Mouse (Mus musculus) forebrain, embryonic 10.5 days (tissue): ENCODE measurements around the gene Tle1. TPM values are rescaled to one million over a fixed set of nuclear protein-coding genes. Genes with fewer than 3 reads are reported as not detected.
A peak's percentile ranks its signal among the peaks of the same experiment; 100 is the strongest.

Experiments used
- DNase-seq: peaks from one replicate; pipeline ENCODE4 v3.0.0-alpha.2; 2017; ENCODE audit warnings: low spot score; ENCODE audit errors: extremely low spot score
- H3K27ac ChIP-seq: fragments of 300-500 bp; sonication (generic); 2 replicates; pipeline ENCODE4 v1.5.1; 2016; ENCODE audit warnings: mild to moderate bottlenecking
- H3K27me3 ChIP-seq: fragments of 300-500 bp; sonication (generic); 2 replicates; pipeline ENCODE4 v1.6.1; 2016; ENCODE audit warnings: mild to moderate bottlenecking; ENCODE audit not compliant: poor library complexity, severe bottlenecking
- H3K36me3 ChIP-seq: fragments of 300-500 bp; sonication (generic); replicated peaks from 2 replicates; pipeline ENCODE4 v1.6.1; 2016; ENCODE audit warnings: mild to moderate bottlenecking, moderate library complexity
- H3K4me1 ChIP-seq: fragments of 300-500 bp; sonication (generic); 2 replicates; pipeline ENCODE4 v1.6.1; 2016
- H3K4me3 ChIP-seq: fragments of 300-500 bp; sonication (generic); 2 replicates; pipeline ENCODE4 v1.5.1; 2016; ENCODE audit warnings: mild to moderate bottlenecking, moderate library complexity
- H3K9me3 ChIP-seq: fragments of 300-500 bp; sonication (generic); 2 replicates; pipeline ENCODE4 v1.6.1; 2016; ENCODE audit warnings: mild to moderate bottlenecking, moderate library complexity
- whole genome bisulfite sequencing: fragments of 180-500 bp; shearing (Covaris S2); methylation state at CpG from one replicate; pipeline ENCODE4 v1.1.7; 2016; 5-methylcytosine and 5-hydroxymethylcytosine counted together
- polyA plus RNA-seq: library from polyadenylated mRNA; unstranded; fragments of >200 nt; fragmentation: Nextera tagmentation; extraction: Ambion mirVana; gene quantifications from 2 replicates; pipeline ENCODE4 v1.2.1, GENCODE M21; 2016

Gene Tle1
- polyA plus RNA-seq, 1 experiment from 2014 or later: 39.8 TPM

DNA sequence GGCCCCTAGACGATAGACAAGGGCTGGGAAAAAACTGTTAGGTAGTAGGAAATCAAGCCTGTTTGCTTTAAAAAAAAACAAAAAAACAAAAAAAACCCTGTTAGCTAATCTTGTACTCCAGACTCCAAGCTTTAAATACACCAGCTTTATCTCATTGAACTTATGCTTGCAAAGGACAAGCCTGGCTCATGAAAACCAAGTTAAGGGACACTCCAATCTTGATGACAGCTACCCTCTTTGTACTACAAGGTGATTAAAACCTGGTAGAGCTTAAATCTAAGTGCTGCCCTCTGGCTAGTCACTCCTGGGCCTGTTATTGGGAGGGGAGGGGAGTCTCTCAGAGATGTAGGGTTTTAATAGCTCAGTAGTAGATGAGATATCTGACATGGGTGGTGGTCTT, 7.4 kb downstream of the Tle1 start:
- WGBS: 84% methylated on average over 1 of the region's 1 CpGs
- Histone ChIP-seq H3K27me3 (no peaks in the 10 kb centered on the region), H3K4me1 (peaks cover 81% of the 10 kb centered on the region), H3K27ac (no peak overlapping the region), H3K9me3 (no peaks in the 10 kb centered on the region), H3K4me3 (no peak overlapping the region), H3K36me3 (peaks cover 85% of the 10 kb centered on the region)
- no peak for DNase-seq

DNA sequence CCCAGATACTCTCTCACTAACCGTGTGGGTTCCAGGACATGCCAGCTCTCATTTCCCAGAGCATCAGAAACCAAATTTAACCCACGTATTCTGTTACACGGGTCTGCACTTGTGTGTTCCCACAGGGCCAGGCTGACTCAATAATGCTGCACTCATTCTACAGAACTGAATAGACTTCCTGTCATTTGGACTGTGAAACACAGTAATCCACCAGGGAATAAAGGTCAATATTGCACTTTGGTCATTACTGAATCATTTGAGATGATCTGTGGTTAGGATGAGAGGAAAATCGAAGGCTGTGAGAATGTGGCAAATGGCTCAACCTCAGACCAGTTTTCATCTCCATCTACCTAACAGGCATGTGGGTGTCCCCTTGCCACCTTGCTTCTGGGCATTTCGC, 16.2 kb downstream of the Tle1 start:
- Histone ChIP-seq H3K36me3 (peaks cover 88% of the 10 kb centered on the region), H3K4me3 (no peak overlapping the region), H3K4me1 (peaks cover 63% of the 10 kb centered on the region), H3K9me3 (no peaks in the 10 kb centered on the region), H3K27ac (no peak overlapping the region), H3K27me3 (peaks cover 24% of the 10 kb centered on the region)
- WGBS: 82% methylated on average over 5 of the region's 5 CpGs
- peak; percentile 10 for DNase-seq

DNA sequence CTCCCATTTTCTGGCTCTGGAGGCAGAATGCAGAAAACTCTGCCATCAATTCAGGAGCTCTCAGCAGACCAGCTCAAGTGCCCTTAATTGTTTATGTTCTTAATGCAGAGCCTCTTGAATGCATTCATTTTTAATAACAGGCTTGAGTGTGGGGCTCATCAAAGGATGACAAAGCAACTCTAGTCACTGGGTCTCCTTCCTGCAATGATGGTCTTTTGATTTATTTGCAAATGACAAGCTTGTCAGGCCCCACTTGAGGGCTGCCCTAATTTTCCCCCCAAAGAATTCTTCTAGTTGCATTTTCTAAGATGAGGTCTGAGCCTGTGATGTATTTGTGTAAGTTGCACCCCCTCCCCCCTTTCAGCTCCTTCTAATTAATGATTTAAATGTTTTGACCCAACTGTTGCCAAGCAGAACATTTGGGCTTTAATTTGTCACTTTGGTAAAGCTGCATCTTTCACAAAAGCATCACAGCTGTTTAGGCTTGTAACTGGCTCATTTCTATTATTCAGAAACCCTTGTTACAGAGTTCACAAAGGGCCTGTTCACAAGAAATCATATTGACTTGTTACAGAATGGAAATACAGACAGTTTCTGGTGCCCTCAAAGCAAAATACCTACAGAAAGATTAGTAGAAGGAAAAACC, 18.3 kb downstream of the Tle1 start:
- peaks cover 87% of the 10 kb centered on the region for H3K36me3 ChIP-seq
- peaks cover 58% of the 10 kb centered on the region for H3K4me1 ChIP-seq
- DNase-seq: peak; percentile 14
- no peak overlapping the region for H3K27ac ChIP-seq
- no peak overlapping the region for H3K4me3 ChIP-seq
- H3K27me3 ChIP-seq: peaks cover 24% of the 10 kb centered on the region
- H3K9me3 ChIP-seq: no peaks in the 10 kb centered on the region

DNA sequence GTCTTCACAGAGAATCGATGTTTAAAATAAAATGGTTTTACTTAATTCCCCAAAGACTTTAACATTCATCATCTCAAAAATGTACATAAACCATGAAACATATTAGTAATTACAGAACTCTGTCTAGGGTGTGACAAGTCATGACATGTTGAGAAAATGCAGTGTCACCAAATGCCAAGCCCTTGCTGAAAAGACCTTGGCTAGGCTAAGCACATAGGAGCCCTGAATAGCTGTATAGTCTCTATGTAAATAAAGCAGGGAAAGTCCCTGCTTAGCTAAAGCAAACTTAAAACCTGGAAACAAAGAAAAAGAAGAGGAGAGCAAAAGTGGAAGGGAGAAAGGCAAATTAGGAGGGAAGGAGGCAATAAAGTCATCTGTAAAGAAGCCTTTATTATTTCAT, 24.8 kb downstream of the Tle1 start:
- Histone ChIP-seq H3K4me1 (peaks cover 24% of the 10 kb centered on the region), H3K36me3 (peaks cover 78% of the 10 kb centered on the region), H3K4me3 (no peak overlapping the region), H3K27me3 (peaks cover 42% of the 10 kb centered on the region), H3K9me3 (no peaks in the 10 kb centered on the region; the same call in 1 of the 2 replicates), H3K27ac (no peak overlapping the region)
- no peak for DNase-seq
- 94% methylated on average over 1 of the region's 1 CpGs for WGBS

DNA sequence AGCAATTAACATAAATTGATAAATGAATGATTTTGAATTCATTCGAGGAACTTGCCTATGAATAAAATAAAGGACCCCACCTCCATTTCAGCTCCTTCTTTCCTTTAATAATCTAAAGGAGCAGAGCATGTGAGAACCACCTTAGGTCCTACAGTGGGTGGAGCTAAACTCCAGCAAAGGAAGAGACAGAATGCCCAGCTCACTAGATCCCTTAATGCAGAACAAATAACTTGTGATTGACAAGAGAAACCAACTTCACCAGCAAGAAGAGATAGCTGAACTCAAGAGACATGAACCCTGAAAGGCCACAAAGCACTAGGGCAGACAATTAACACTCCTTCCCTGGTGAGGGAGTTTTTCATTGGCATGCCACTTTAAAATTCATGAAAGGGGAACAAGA, 32.5 kb downstream of the Tle1 start:
- Histone ChIP-seq H3K4me3 (no peak overlapping the region), H3K36me3 (peaks cover 61% of the 10 kb centered on the region), H3K27me3 (peaks cover 60% of the 10 kb centered on the region), H3K27ac (peak overlapping the region; percentile 60), H3K4me1 (peaks cover 63% of the 10 kb centered on the region), H3K9me3 (no peaks in the 10 kb centered on the region)
- DNase-seq: peak; percentile 49
- 2% methylated on average over 1 of the region's 1 CpGs for WGBS

DNA sequence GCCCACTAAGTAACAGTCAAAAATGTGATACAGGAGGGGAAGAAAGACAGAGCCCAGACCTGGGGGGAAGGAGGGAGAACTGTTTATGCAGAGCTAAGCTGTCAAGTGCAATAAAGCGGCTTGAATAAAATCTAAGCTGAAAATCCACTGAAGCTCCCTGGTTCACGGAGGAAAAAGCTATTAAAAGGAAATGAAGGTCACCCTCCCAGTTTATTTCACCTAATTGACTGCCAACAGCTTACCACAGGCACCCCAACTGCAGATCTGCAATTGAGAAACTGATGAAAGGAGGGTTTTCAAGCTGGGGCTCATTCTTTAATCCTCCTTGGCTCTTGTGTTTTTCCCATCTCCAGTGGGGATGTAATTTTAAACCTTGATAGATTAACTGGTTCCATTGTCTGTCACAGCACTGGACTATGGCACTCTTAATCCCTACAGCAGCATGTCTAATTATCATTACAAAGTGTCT, 32.9 kb downstream of the Tle1 start:
- Histone ChIP-seq H3K27ac (peak overlapping the region; percentile 40; the same call in 1 of the 2 replicates), H3K4me1 (peaks cover 63% of the 10 kb centered on the region), H3K36me3 (peaks cover 66% of the 10 kb centered on the region), H3K4me3 (no peak overlapping the region), H3K27me3 (peaks cover 63% of the 10 kb centered on the region), H3K9me3 (no peaks in the 10 kb centered on the region)
- peak; percentile 60 for DNase-seq
- WGBS: 8% methylated on average over 2 of the region's 2 CpGs

DNA sequence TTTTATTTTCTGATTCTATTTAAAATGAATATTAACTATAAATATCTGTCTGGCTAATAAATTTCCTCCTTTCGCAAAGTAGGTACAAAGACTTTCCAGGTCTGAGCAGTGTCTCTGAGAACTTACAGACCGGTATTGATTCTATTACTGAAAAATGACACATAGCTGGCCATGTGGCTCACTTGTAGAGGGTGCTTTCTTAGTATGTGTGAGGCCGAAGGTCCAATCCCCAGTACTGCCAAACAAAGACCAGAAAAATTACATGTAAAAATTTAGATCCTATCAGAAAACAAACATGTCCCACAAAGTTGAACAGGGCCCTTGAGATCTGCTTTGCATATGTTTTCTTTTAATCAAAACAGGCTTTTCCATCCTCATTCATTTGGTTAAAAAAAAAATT, 33.5 kb downstream of the Tle1 start:
- peaks cover 70% of the 10 kb centered on the region for H3K27me3 ChIP-seq
- DNase-seq: no peak
- H3K36me3 ChIP-seq: peaks cover 72% of the 10 kb centered on the region
- no peaks in the 10 kb centered on the region for H3K9me3 ChIP-seq
- no peak overlapping the region for H3K4me3 ChIP-seq
- WGBS: 60% methylated on average over 3 of the region's 3 CpGs
- peaks cover 69% of the 10 kb centered on the region for H3K4me1 ChIP-seq
- peak overlapping the region; percentile 40; the same call in 1 of the 2 replicates for H3K27ac ChIP-seq

DNA sequence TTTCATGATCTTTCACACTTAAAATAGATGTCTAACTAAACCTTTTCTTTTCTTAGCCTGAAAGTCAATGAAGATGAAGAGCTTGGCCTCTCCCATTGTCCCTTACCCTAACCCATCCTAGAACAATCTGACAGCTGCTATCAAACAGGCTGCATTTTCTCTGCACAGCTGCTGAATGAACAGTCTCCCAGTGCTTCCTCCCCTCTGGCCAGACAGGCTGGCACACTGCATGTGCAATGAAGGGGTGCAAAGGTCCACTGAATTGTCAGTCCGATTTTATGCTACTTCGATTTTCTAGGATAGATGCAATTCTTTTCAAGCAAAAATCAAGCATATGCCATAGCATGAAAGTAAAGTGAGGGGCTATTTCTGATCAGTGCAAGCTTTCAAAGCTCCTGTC, 34.2 kb downstream of the Tle1 start:
- 74% methylated on average over 2 of the region's 2 CpGs for WGBS
- H3K27ac ChIP-seq: peak overlapping the region; percentile 35; the same call in 1 of the 2 replicates
- DNase-seq: no peak
- peaks cover 78% of the 10 kb centered on the region for H3K36me3 ChIP-seq
- no peaks in the 10 kb centered on the region for H3K9me3 ChIP-seq
- no peak overlapping the region for H3K4me3 ChIP-seq
- peaks cover 70% of the 10 kb centered on the region for H3K27me3 ChIP-seq
- peaks cover 70% of the 10 kb centered on the region for H3K4me1 ChIP-seq

DNA sequence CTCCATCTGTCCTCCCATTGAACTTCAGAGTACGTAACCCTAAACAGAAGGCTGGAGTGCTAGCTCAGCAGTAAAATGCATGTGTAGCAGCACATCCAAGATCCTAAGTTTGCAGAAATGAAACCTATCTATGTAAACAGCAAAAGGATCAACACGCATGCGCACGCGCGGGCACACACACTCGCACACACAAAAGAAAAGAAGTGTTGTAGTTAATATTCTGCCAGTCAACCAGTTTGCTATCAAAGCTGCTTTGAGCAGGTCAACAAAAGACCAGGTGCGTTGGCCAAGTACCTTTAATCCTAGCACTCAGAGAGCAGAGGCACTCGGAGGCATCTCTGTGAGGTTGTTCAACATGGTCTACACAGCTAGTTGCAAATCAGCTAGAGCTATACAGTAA, 35.0 kb downstream of the Tle1 start:
- DNase-seq: no peak
- peaks cover 70% of the 10 kb centered on the region for H3K4me1 ChIP-seq
- H3K9me3 ChIP-seq: no peaks in the 10 kb centered on the region
- H3K27me3 ChIP-seq: peaks cover 70% of the 10 kb centered on the region
- H3K4me3 ChIP-seq: no peak overlapping the region
- WGBS: 92% methylated on average over 9 of the region's 9 CpGs
- peaks cover 80% of the 10 kb centered on the region for H3K36me3 ChIP-seq
- H3K27ac ChIP-seq: no peak overlapping the region

DNA sequence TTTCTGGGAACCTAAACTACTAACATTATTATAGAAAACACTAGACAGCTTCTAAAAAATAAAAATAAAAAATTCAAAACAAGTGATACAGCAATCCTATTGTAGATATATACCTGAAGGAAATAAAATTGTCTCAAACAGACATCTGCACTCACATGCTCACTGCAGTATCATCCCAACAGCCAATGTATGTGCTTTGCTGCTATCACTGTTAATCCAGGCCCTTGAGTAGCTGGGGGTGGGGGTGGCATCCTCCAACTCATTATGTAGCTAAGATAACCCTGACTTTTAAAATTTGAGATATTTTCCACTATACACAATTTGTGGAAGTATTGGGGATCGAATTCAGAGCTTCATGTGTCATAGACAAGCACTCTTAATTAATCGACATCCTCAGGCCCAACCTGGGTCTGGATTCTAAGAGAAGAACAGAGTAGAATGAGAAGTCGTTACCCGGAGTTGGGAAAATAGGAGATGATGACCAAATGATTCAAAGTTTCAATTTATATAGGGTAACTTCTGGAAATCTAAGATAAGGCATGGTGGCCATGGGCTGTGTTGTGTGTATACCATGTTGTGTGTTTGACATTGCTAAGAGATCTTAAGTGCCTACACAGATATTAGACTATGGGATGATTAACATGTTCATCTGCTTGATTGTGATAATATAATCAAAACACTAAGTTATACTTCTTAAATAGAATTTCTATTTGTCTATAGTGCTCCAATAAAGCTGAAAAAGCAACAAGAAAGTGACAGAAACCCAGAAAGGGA, 38.1 kb downstream of the Tle1 start:
- Histone ChIP-seq H3K4me3 (no peak overlapping the region), H3K9me3 (no peaks in the 10 kb centered on the region), H3K4me1 (peaks cover 73% of the 10 kb centered on the region), H3K27ac (no peak overlapping the region), H3K36me3 (peaks cover 81% of the 10 kb centered on the region), H3K27me3 (peaks cover 80% of the 10 kb centered on the region)
- 92% methylated on average over 4 of the region's 4 CpGs for WGBS
- no peak for DNase-seq

DNA sequence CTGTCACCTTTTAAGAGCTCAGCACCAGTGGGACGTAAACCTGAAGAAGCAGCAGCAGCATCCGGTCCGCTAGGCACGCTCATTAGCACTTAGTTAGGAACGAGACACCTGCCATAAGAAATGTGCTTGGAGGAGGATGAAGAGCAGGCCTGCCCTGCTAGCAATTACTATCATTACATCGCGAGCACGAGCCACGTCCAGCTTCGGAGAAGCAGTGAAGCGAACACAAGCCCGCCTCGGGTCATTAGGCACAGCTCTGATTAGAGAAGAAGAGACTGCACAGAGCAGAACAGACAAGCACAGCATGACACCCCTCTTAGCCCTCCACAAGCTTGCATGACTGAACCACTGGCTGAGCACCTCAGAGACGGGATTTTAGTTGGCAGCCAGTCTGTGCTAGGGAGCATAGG, 40.6 kb downstream of the Tle1 start:
- WGBS: 16% methylated on average over 14 of the region's 14 CpGs
- Histone ChIP-seq H3K27ac (no peak overlapping the region), H3K9me3 (no peaks in the 10 kb centered on the region), H3K27me3 (peaks cover 89% of the 10 kb centered on the region), H3K36me3 (peaks cover 89% of the 10 kb centered on the region), H3K4me1 (peaks cover 52% of the 10 kb centered on the region), H3K4me3 (no peak overlapping the region)
- DNase-seq: peak; percentile 80

DNA sequence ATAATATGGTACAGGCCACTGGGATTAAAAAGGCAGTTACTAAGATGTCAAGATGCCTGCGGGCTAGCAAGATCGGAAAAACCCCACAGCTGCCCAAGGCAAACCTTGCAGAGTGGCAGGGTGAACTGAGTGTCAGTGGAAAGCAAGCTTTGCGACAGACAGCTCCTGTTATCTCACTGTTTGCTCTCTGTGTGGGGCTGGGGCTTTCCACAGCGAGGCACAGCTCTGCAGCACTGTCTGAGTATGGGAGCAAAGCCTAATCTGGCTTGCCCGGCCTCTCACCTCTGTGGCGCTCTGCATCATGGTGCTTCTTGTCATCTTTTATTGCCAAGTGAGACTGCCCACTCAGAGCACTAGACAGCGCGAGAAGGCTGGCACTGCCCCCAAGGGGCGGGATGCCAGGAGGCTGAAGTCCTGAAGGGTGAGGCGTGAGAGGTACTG, 42.8 kb downstream of the Tle1 start:
- no peak overlapping the region for H3K4me3 ChIP-seq
- H3K27ac ChIP-seq: no peak overlapping the region
- H3K9me3 ChIP-seq: no peaks in the 10 kb centered on the region
- no peak for DNase-seq
- H3K4me1 ChIP-seq: peaks cover 52% of the 10 kb centered on the region
- H3K36me3 ChIP-seq: peaks cover 85% of the 10 kb centered on the region
- 62% methylated on average over 10 of the region's 10 CpGs for WGBS
- peaks cover 71% of the 10 kb centered on the region for H3K27me3 ChIP-seq

DNA sequence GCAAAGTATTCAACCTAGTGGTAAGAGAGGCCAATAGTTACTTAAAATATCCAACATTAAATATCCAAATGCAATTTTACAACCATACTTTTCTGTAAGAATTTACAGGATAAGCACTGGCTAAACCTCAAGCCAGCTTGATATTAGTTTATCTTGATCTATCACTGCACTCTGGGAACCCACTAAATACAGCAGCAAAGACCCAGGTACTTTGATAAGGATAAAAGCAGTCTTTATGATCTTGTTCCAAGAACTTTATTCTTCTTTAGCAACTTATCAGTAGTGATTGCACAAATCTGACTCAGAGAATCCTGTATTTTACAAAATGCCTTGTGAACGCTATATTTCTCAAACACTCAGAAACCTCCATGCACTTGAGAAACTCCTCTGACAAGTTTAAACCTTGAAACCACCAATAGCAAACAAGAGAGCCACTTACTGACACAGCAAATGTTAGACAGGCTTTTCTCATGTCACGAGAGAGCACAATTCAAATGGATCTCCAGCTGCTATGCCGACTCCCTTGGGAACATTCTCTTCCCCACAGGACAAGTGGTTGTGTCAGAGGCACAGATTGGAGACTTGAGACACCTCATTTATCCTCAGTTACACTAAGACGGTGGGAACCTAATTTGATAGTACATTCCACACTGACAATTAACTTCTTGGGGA, 50.1 kb downstream of the Tle1 start:
- DNase-seq: no peak
- WGBS: 70% methylated on average over 4 of the region's 4 CpGs
- Histone ChIP-seq H3K27me3 (peaks cover 13% of the 10 kb centered on the region; the same call in 1 of the 2 replicates), H3K9me3 (no peaks in the 10 kb centered on the region), H3K36me3 (peaks cover 51% of the 10 kb centered on the region), H3K27ac (no peak overlapping the region), H3K4me3 (no peak overlapping the region), H3K4me1 (peaks cover 60% of the 10 kb centered on the region)
